Mouse (Mus musculus): ENCODE data around the gene Nav2. TPM values are rescaled to one million over a fixed set of nuclear protein-coding genes. Genes with fewer than 3 reads are reported as not detected.

Gene Nav2
- polyA plus RNA-seq, 1 experiment from 2014 or later = 18.2 TPM

DNA sequence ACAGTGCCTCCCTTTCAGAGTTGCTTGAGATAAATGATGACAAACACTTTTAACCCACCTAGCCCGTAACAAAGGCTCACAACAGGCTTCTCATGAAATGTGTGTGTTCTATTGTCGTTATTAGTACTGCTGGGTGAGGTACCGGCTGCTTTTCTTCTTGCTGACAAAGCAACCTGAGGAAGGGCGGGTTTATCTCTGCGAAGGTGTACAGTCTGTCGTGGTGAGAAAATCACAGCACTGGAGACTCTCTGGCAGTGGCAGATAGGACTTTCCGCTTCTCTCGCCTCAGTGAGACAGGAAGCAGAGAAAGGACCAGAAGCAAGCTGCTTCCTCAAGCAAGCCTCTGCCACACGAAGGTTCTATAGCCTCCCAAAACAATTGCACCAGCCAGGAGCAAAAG, 244.2 kb downstream of the Nav2 start:
- H3K4me2 ChIP-seq (ENCODE audit: low read depth, low read length) = no peak overlapping the region
- no peak for ATAC-seq (ENCODE audit: insufficient read depth, low FRiP score)

GRCm38 (mm10) chr7:49158641-49159381, 250.3 kb downstream of the Nav2 start:
- H3K4me3 ChIP-seq (replicated peaks; ENCODE audit: low read length) = no peak overlapping the region
- no peaks in the 10 kb centered on the region for H3K9me3 ChIP-seq (replicated peaks; ENCODE audit: control insufficient read depth, low read length)
- ATAC-seq (ENCODE audit: insufficient read depth, low FRiP score) = no peak
- H3K9ac ChIP-seq (ENCODE audit: low read length) = no peak overlapping the region
- no peaks in the 10 kb centered on the region for H3K36me3 ChIP-seq (ENCODE audit: control insufficient read depth, insufficient read depth, low read length)
- peaks cover 8% of the 10 kb centered on the region; the same call in 1 of the 2 replicates for H3K4me1 ChIP-seq (ENCODE audit: control insufficient read depth, insufficient read depth, low read length)
- 71% methylated on average over 12 of the region's 12 CpGs for WGBS
- no peaks in the 10 kb centered on the region for H3K27me3 ChIP-seq (ENCODE audit: control insufficient read depth, insufficient read depth, low read length)
- no peak overlapping the region for H3K27ac ChIP-seq (ENCODE audit: low read length)
- no peak overlapping the region for H3K4me2 ChIP-seq (ENCODE audit: low read depth, low read length)

More for the DNA sequence above, 244.2 kb downstream of the Nav2 start:
- no peaks in the 10 kb centered on the region for H3K36me3 ChIP-seq (ENCODE audit: control insufficient read depth, insufficient read depth, low read length)
- no peaks in the 10 kb centered on the region for H3K4me1 ChIP-seq (ENCODE audit: control insufficient read depth, insufficient read depth, low read length)
- H3K9me3 ChIP-seq (replicated peaks; ENCODE audit: control insufficient read depth, low read length) = no peaks in the 10 kb centered on the region
- no peak overlapping the region for H3K9ac ChIP-seq (ENCODE audit: low read length)
- H3K27me3 ChIP-seq (ENCODE audit: control insufficient read depth, insufficient read depth, low read length) = no peaks in the 10 kb centered on the region
- no peak overlapping the region for H3K4me3 ChIP-seq (replicated peaks; ENCODE audit: low read length)
- H3K27ac ChIP-seq (ENCODE audit: low read length) = no peak overlapping the region
- 50% methylated on average over 9 of the region's 9 CpGs for WGBS

DNA sequence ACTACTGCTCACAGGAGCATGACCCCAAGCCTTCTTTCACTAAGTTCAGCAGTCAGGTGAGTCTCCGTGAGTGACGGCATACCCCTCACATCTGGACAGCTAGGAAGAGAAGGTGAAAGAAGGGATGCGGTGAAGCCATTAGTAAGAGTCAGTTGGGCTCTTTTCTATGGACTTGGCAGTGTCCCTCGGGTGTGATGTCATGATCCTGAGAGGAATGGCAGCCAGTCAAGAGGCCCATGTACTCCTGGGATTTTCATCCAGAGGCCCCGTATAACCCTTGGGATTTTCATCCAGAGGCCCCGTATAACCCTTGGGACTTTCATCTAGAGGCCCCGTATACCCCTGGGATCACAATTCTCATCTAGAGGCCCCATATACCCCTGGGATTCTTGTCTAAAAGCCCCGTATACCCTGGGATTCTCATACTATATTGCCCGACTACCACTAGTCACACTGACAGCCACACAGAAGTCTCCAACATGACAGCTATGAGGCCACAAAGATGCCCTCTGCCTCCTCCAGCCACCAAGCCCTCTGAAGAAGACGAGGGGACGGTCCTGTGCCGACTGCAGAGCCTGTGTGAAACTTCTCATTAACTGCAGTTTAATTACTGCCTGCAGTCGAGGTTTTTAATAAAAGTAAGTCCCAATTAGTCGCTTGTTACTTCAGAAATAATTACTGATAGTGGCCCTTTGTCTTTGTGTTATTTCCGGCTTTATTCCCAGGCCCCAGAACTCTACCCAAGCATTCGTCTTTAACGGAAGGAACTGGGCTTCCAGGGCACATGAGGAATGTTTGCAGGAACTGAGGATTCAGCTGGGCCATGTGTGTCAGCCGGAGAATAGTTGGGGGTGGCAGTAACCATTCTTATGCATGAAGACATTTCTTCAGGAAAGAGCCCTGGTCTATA, 251.4 kb downstream of the Nav2 start:
- Histone ChIP-seq H3K27ac (ENCODE audit: low read length) (no peak overlapping the region), H3K4me1 (ENCODE audit: control insufficient read depth, insufficient read depth, low read length) (peaks cover 8% of the 10 kb centered on the region; the same call in 1 of the 2 replicates), H3K9me3 (replicated peaks; ENCODE audit: control insufficient read depth, low read length) (no peaks in the 10 kb centered on the region), H3K27me3 (ENCODE audit: control insufficient read depth, insufficient read depth, low read length) (no peaks in the 10 kb centered on the region), H3K4me3 (replicated peaks; ENCODE audit: low read length) (no peak overlapping the region), H3K36me3 (ENCODE audit: control insufficient read depth, insufficient read depth, low read length) (no peaks in the 10 kb centered on the region), H3K4me2 (ENCODE audit: low read depth, low read length) (no peak overlapping the region), H3K9ac (ENCODE audit: low read length) (no peak overlapping the region)
- ATAC-seq (ENCODE audit: insufficient read depth, low FRiP score) = no peak
- 78% methylated on average over 18 of the region's 18 CpGs for WGBS

DNA sequence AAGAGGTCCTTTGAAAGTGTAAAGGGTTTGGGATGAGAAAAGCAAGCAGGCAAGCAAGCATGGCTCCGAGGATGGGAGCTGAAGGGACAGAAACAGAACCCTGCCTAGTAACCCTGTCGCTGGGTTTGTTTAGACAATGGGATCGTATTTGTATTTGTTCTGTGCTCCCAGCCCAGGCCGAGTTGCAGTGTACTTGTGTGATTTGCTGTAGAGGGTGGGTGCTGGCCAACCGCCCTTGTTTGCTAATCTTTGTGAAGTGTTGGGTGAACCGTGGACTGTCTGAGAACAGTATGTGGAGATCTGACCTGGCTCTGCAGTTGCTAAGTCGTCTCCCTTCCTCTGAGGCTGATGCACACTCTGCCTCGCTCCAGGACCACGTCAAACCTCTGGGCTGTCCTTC, 253.6 kb downstream of the Nav2 start:
- WGBS = 24% methylated on average over 9 of the region's 9 CpGs
- H3K4me1 ChIP-seq (ENCODE audit: control insufficient read depth, insufficient read depth, low read length) = peaks cover 8% of the 10 kb centered on the region; the same call in 1 of the 2 replicates
- H3K4me3 ChIP-seq (replicated peaks; ENCODE audit: low read length) = no peak overlapping the region
- ATAC-seq (ENCODE audit: insufficient read depth, low FRiP score) = peak; percentile 56; the same call in 1 of the 2 replicates
- H3K9me3 ChIP-seq (replicated peaks; ENCODE audit: control insufficient read depth, low read length) = no peaks in the 10 kb centered on the region
- H3K27me3 ChIP-seq (ENCODE audit: control insufficient read depth, insufficient read depth, low read length) = no peaks in the 10 kb centered on the region
- peak overlapping the region; percentile 51; the same call in 1 of the 2 replicates for H3K27ac ChIP-seq (ENCODE audit: low read length)
- no peaks in the 10 kb centered on the region for H3K36me3 ChIP-seq (ENCODE audit: control insufficient read depth, insufficient read depth, low read length)
- peak overlapping the region; percentile 13; the same call in 1 of the 2 replicates for H3K4me2 ChIP-seq (ENCODE audit: low read depth, low read length)
- H3K9ac ChIP-seq (ENCODE audit: low read length) = 0 out of 2 replicates have a peak overlapping the region, but pooled peaks have one; percentile 37

GRCm38 (mm10) chr7:49163789-49164188, 255.3 kb downstream of the Nav2 start:
- Histone ChIP-seq H3K4me2 (ENCODE audit: low read depth, low read length) (peak overlapping the region; percentile 4; the same call in 1 of the 2 replicates), H3K9ac (ENCODE audit: low read length) (no peak overlapping the region), H3K27me3 (ENCODE audit: control insufficient read depth, insufficient read depth, low read length) (no peaks in the 10 kb centered on the region), H3K27ac (ENCODE audit: low read length) (peak overlapping the region; percentile 34), H3K4me3 (replicated peaks; ENCODE audit: low read length) (no peak overlapping the region), H3K36me3 (ENCODE audit: control insufficient read depth, insufficient read depth, low read length) (no peaks in the 10 kb centered on the region), H3K4me1 (ENCODE audit: control insufficient read depth, insufficient read depth, low read length) (peaks cover 8% of the 10 kb centered on the region; the same call in 1 of the 2 replicates), H3K9me3 (replicated peaks; ENCODE audit: control insufficient read depth, low read length) (no peaks in the 10 kb centered on the region)
- ATAC-seq (ENCODE audit: insufficient read depth, low FRiP score) = no peak
- 60% methylated on average over 11 of the region's 11 CpGs for WGBS

- H3K9me3 ChIP-seq (replicated peaks; ENCODE audit: control insufficient read depth, low read length) = no peaks in the 10 kb centered on the region
- peak; percentile 87 for ATAC-seq (ENCODE audit: insufficient read depth, low FRiP score)
- no peak overlapping the region for H3K9ac ChIP-seq (ENCODE audit: low read length)
- WGBS = 64% methylated on average over 8 of the region's 8 CpGs
- H3K27me3 ChIP-seq (ENCODE audit: control insufficient read depth, insufficient read depth, low read length) = no peaks in the 10 kb centered on the region
- peaks cover 8% of the 10 kb centered on the region; the same call in 1 of the 2 replicates for H3K4me1 ChIP-seq (ENCODE audit: control insufficient read depth, insufficient read depth, low read length)
- no peak overlapping the region for H3K4me2 ChIP-seq (ENCODE audit: low read depth, low read length)
- peak overlapping the region; percentile 82 for H3K27ac ChIP-seq (ENCODE audit: low read length)
- H3K36me3 ChIP-seq (ENCODE audit: control insufficient read depth, insufficient read depth, low read length) = no peaks in the 10 kb centered on the region
- H3K4me3 ChIP-seq (replicated peaks; ENCODE audit: low read length) = no peak overlapping the region
These were observed 256.4 kb downstream of the Nav2 start for GRCm38 (mm10) chr7:49164868-49165267.

GRCm38 (mm10) chr7:49172926-49173325, 264.4 kb downstream of the Nav2 start:
- 67% methylated on average over 3 of the region's 3 CpGs for WGBS
- Histone ChIP-seq H3K27me3 (ENCODE audit: control insufficient read depth, insufficient read depth, low read length) (no peaks in the 10 kb centered on the region), H3K4me3 (replicated peaks; ENCODE audit: low read length) (no peak overlapping the region), H3K9me3 (replicated peaks; ENCODE audit: control insufficient read depth, low read length) (no peaks in the 10 kb centered on the region), H3K27ac (ENCODE audit: low read length) (no peak overlapping the region), H3K36me3 (ENCODE audit: control insufficient read depth, insufficient read depth, low read length) (no peaks in the 10 kb centered on the region), H3K9ac (ENCODE audit: low read length) (no peak overlapping the region), H3K4me1 (ENCODE audit: control insufficient read depth, insufficient read depth, low read length) (peaks cover 3% of the 10 kb centered on the region; the same call in 1 of the 2 replicates), H3K4me2 (ENCODE audit: low read depth, low read length) (no peak overlapping the region)
- ATAC-seq (ENCODE audit: insufficient read depth, low FRiP score) = no peak

- no peak overlapping the region for H3K4me2 ChIP-seq (ENCODE audit: low read depth, low read length)
- 86% methylated on average over 9 of the region's 9 CpGs for WGBS
- H3K27me3 ChIP-seq (ENCODE audit: control insufficient read depth, insufficient read depth, low read length) = no peaks in the 10 kb centered on the region
- H3K27ac ChIP-seq (ENCODE audit: low read length) = no peak overlapping the region
- H3K4me3 ChIP-seq (replicated peaks; ENCODE audit: low read length) = no peak overlapping the region
- no peak for ATAC-seq (ENCODE audit: insufficient read depth, low FRiP score)
- no peak overlapping the region for H3K9ac ChIP-seq (ENCODE audit: low read length)
- H3K4me1 ChIP-seq (ENCODE audit: control insufficient read depth, insufficient read depth, low read length) = peaks cover 3% of the 10 kb centered on the region; the same call in 1 of the 2 replicates
- no peaks in the 10 kb centered on the region for H3K9me3 ChIP-seq (replicated peaks; ENCODE audit: control insufficient read depth, low read length)
- no peaks in the 10 kb centered on the region for H3K36me3 ChIP-seq (ENCODE audit: control insufficient read depth, insufficient read depth, low read length)
These were observed 267.4 kb downstream of the Nav2 start for GRCm38 (mm10) chr7:49175784-49176409.
